Mouse (Mus musculus): ENCODE measurements around the gene Ccr6.
A peak's percentile ranks its signal among the peaks of the same experiment; 100 is the strongest.

Gene Ccr6

GRCm38 (mm10) chr17:8233618-8234214 is 2.1 kb upstream of the Ccr6 start:
- DNase-seq (ENCODE audit: low read depth) = no peak

DNA sequence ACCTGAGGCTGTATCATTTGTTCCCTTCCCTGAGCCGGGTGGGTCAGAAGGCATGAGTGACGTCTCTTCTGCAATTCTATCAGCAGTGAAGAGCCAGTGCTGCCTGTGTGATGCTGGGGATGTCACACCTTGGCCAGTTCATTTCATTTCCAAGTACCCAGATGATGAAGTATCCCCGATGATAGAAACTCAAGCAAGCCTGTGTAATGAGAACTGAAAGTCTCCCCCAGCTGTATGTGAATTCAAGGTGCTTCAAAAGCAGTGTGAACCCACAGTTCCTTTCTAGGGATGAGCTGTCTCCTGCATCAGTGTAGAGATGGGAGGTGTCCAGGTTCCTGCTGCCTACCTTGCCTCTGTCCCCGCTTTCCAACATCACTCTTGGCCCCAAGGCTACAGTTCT is 1.3 kb upstream of the Ccr6 start:
- no peak for DNase-seq (ENCODE audit: low read depth)

DNA sequence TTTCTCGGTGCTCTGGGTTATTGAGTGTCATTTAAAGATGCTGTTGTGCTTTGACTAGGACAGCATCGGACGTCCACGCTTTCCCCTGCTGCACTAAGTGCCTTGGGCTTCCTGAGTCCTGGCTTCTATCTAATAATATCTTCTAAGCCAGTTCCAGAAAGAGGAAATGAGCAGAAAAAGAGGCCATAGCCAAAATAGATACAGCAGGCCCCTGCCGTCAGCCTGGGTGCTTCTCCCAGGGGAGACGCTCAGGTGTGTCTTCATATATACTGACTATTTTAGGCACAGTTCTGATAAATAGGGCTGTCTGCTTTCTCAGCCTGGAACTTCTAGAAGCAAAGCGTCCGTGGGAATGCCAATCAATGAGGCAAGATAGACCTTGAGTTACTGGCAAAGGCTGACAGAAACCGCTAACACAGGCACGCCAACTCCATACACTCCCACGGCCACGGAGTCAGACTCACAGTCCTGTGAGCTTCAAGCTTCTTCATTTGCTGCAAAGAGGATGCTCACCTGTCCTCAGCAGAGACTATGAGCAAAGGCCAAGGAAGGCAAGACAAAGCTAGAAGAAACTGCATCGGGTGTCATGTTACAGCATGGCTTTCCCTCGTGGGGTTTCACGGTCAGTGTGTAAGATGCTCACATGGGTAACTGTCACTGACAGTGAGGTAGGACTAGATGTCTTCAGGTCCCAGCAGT is 2.3 kb downstream of the Ccr6 start:
- DNase-seq (ENCODE audit: low read depth) = no peak

- DNase-seq (ENCODE audit: low read depth) = no peak
Measured at GRCm38 (mm10) chr17:8239561-8239960, 3.7 kb downstream of the Ccr6 start.

GRCm38 (mm10) chr17:8240517-8240916 is 4.7 kb downstream of the Ccr6 start:
- no peak for DNase-seq (ENCODE audit: low read depth)

GRCm38 (mm10) chr17:8241645-8242044 is 5.8 kb downstream of the Ccr6 start:
- no peak for DNase-seq (ENCODE audit: low read depth)

DNA sequence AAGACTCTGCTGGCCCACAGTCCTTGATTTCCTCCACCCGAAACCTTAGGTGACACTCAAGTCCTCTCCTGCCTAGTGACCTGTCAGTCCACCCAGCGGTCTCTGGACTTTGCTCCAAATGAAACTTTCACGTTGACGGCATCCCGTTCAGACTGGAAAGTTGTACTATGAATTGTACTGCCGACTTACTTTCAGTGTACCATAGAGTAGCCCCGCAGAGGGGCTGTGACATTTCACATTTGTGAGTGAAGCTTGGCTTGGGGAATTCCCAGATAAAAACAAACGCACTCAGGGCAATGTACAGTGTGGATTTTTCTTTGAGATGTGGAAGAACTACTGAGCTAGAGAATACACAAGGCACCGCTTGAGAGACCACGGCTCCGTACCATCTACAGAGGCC is 6.3 kb downstream of the Ccr6 start:
- no peak for DNase-seq (ENCODE audit: low read depth)

- no peak for DNase-seq (ENCODE audit: low read depth)
Measured at GRCm38 (mm10) chr17:8244124-8244523, 8.3 kb downstream of the Ccr6 start.

- DNase-seq (ENCODE audit: low read depth) = no peak
Measured at GRCm38 (mm10) chr17:8246102-8246754, 10.4 kb downstream of the Ccr6 start.

- no peak for DNase-seq (ENCODE audit: low read depth)
Measured at GRCm38 (mm10) chr17:8251704-8252103, 15.9 kb downstream of the Ccr6 start.

DNA sequence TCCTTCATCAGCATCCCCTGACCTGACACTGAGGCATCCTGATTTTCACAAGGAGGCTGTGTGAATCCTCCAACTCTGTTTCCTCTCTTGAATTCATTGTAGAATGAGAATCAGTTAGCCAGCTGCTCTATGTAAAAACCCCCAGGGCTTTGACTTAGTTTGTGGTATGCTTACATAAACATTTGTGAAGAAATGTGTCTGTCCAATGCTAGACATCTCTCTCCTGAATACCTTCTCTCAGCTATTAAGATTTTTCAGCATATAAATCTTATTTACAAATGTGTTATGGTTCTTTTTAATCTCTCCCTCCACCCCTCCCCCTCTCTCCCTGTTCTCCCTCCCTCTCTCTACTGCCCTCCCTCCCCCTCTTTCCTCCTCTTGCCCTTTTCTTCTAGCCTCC is 18.4 kb downstream of the Ccr6 start:
- DNase-seq (ENCODE audit: low read depth) = no peak

- DNase-seq (ENCODE audit: low read depth) = no peak
Measured at GRCm38 (mm10) chr17:8254914-8255313, 19.1 kb downstream of the Ccr6 start.

DNA sequence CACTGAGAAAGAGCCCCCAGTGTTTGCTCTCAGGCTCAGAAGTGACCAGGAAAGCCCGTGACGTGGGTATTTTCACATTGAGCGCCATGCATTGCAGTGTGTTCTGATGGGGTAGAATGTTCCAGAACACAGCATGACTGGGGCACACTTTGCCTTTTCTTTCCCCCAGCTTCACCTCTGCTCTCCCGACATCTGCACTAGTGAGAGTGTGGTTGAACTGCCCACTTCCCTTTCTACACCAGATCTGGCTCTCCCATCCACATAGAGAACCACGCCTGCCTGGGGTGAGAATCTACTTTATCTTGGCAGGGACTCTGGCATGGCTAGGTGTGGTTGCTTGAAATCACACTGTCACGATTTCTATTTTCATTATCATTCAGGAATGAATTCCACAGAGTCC is 19.7 kb downstream of the Ccr6 start:
- DNase-seq (ENCODE audit: low read depth) = no peak

- DNase-seq (ENCODE audit: low read depth) = no peak
Measured at GRCm38 (mm10) chr17:8256982-8257381, 21.1 kb downstream of the Ccr6 start.

DNA sequence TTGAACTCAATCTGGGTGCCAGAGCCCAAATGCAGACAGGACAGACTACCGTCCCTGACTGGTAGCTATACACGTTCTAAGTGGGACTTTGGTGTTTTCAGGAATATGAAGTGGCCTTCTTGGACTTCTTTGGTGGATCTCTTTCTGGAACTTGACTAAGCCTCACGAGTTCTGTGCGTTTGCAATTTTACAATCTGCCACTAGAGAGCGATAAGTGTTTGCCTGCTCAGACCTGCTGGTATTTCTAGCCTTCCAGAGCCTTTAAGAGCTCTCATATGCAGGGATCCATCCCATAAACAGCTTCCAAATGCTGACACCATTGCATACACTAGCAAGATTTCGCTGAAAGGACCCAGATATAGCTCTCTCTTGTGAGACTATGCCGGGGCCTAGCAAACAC is 28.8 kb downstream of the Ccr6 start:
- peak; percentile 36 for DNase-seq (ENCODE audit: low read depth)

GRCm38 (mm10) chr17:8272054-8272749 is 36.4 kb downstream of the Ccr6 start:
- no peak for DNase-seq (ENCODE audit: low read depth)

- DNase-seq (ENCODE audit: low read depth) = no peak
Measured at GRCm38 (mm10) chr17:8272951-8273350, 37.1 kb downstream of the Ccr6 start.

DNA sequence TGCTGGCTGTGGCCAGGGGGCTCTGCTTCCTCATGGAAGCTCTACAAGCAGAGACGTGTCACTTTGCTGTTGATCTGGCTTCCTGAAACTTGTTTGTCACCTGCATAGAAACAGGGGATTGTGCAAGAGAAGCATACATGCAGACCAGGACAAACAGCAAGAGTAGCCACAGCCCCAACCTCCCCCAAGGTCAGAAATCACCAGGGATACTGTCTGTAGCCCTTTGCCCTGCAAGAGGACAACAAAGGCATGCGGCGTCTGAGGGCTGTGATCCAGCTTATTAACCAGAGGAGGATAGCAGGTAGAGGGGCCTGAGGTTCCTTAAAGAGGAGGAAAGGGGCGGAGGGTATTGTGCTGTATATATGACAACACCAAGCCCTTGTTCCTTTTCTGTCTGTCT is 40.2 kb downstream of the Ccr6 start:
- no peak for DNase-seq (ENCODE audit: low read depth)

DNA sequence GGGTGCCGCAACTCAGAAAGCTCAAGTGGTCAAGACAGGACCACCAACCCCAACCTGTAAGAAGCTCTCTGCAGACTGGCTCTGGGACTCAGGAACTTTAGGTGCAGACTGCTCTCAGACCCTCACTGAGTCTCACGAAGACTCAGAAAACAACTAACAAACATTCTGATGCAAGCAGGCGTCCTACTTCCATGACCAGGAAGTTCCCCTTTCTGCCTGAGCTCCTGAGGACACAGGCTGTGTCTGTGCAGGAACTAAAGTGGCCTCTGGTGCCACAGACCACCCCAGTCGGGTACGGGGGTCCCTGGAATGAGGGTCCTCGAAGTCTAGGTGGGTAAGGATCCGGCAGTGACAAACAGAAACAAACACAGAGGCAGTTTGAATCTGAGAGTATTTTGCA is 40.8 kb downstream of the Ccr6 start:
- no peak for DNase-seq (ENCODE audit: low read depth)

GRCm38 (mm10) chr17:8277266-8277665 is 41.4 kb downstream of the Ccr6 start:
- DNase-seq (ENCODE audit: low read depth) = no peak

DNA sequence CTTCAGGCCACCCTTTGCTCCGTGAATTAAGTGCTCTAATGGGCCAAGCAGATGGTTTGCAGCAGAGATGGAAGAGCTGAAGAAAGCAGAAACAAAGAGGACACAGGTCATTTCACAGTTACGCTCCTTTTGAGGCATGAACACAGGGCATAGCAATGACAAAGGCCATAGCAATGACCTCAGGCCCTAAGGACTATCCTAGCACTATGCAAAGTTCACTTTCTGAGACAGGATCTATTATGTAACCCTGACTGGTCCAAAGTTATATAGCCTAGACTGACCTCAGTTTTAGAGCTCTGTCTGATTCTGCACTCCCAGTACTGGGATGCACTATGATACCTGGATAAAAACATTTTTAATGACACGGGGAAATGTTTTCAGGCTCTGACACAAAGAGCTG is 42.5 kb downstream of the Ccr6 start:
- no peak for DNase-seq (ENCODE audit: low read depth)

DNA sequence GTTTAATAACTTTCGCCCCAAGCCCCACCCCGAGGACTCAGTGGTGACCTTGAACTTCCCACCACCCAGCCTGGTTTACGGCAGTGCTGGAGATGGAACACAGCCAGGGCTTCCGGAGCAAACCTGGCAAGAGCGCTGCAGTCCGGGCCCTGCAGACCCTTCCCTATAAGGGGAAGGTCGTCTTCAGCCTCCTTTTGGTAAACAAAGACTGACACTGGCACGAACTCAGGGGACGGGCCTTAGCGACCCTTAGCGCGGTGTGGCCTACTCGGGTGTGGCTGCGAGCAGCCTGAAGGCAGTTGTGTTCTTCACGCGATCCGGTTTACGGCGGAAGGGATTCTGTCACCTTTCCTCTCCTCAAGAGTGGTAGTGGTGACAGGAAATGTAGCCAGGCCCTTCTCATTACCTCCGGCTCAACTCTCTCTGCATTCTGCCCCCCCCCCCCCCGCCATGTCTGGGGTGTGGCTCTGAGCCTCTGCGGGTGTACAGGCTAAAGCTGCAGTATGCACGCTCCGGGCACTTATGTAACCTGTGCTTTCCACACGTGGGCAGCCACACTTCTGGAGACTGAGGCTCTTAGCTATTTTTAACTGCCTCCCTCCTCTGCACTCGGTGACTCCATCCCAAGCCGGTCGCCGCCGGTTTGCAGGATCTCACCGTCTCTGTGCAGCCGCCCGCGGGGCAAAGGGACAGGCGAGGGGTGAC is 47.1 kb downstream of the Ccr6 start, which contains the start of gene Mpc1:
Gene Mpc1 (plus strand): TSS at position 84 of the 705 bp plus-strand sequence.
- peak; percentile 45 for DNase-seq (ENCODE audit: low read depth)
